Mouse (Mus musculus): ENCODE measurements around the gene Tert. TPM values are rescaled to one million over a fixed set of nuclear protein-coding genes. Genes with fewer than 3 reads are reported as not detected.

The Tert gene
- polyA plus RNA-seq, 1 experiment from 2014 or later, result 2.7 TPM

DNA sequence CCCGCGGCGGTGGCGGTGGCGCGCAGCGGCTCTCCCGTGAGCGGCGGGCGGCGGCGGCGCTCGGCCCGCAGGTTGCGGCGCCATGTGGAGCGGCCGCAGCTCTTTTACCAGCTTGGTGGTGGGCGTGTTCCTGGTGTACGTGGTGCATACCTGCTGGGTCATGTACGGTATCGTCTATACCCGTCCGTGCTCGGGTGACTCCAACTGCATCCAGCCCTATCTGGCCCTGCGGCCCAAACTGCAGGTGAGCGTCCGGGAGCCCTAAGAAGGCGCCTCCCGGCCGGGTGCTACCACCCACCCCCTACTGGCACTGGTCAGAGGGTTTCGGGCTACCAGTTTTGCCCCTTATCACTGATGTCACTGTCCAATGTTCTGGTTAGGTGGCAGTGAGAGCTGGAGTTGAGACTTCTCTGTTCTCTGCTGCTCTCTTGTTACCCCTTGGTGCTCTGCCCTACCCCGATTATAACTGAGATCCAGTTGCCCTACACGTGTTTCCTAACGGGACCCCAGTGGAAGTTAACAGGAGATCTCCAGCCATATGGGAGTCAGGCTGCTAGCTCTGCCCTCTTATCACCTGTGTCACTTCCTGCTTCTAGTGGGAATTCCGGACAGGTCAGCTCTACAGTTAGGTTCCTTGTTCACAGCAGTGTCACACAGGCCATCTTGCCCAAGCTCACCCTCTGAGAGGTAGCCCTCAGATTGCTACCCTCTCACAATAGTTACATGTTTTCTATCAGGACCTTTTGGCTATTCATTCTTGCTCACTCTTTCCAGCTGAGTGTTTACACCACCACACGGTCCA is 22.4 kb upstream of the Tert start:
- H3K27ac ChIP-seq (ENCODE audit: low read length), result no peak overlapping the region; the same call in none of the 2 replicates
- peaks cover 11% of the 10 kb centered on the region for H3K4me1 ChIP-seq (ENCODE audit: control insufficient read depth, insufficient read depth, low read length)
- H3K36me3 ChIP-seq (ENCODE audit: control insufficient read depth, insufficient read depth), result peaks cover 30% of the 10 kb centered on the region
- H3K4me3 ChIP-seq (ENCODE audit: low read length), result peak overlapping the region; percentile 72
- H3K4me2 ChIP-seq (ENCODE audit: low read depth, low read length), result peak overlapping the region; percentile 87
- peak overlapping the region; percentile 96 for H3K9ac ChIP-seq (ENCODE audit: low read length)
- no peaks in the 10 kb centered on the region for H3K27me3 ChIP-seq (ENCODE audit: control insufficient read depth, insufficient read depth, low read length)
- H3K9me3 ChIP-seq (replicated peaks; ENCODE audit: control insufficient read depth, low read length), result no peaks in the 10 kb centered on the region
- 2% methylated on average over 39 of the region's 39 CpGs for WGBS
- peak; percentile 59 for ATAC-seq (replicated peaks; ENCODE audit: extremely low read depth, insufficient read depth, low FRiP score)

DNA sequence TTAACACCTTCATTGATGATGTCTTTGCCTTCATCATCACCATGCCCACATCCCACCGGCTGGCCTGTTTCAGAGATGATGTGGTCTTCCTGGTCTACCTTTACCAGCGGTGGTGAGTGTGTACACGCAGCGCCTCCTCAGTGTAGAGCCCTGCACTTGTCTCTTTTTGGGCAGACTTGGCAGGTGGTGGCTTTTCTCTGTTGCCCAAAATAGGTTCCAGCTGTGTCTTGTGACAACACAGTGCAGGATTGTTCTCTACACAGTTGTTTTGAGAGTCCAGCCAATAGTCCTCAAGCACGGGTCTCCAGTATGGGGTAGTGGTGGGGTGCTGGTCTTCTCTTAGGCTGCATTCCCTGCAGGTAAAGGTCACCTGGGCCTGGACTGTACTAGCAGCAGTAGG is 8.3 kb upstream of the Tert start:
- Histone ChIP-seq H3K4me3 (ENCODE audit: low read length) (no peak overlapping the region), H3K27ac (ENCODE audit: low read length) (no peak overlapping the region), H3K9me3 (replicated peaks; ENCODE audit: control insufficient read depth, low read length) (no peaks in the 10 kb centered on the region), H3K36me3 (ENCODE audit: control insufficient read depth, insufficient read depth) (peaks cover 61% of the 10 kb centered on the region), H3K4me1 (ENCODE audit: control insufficient read depth, insufficient read depth, low read length) (no peaks in the 10 kb centered on the region), H3K4me2 (ENCODE audit: low read depth, low read length) (no peak overlapping the region), H3K9ac (ENCODE audit: low read length) (no peak overlapping the region), H3K27me3 (ENCODE audit: control insufficient read depth, insufficient read depth, low read length) (no peaks in the 10 kb centered on the region)
- no peak for ATAC-seq (replicated peaks; ENCODE audit: extremely low read depth, insufficient read depth, low FRiP score)
- WGBS, result 85% methylated on average over 5 of the region's 5 CpGs

DNA sequence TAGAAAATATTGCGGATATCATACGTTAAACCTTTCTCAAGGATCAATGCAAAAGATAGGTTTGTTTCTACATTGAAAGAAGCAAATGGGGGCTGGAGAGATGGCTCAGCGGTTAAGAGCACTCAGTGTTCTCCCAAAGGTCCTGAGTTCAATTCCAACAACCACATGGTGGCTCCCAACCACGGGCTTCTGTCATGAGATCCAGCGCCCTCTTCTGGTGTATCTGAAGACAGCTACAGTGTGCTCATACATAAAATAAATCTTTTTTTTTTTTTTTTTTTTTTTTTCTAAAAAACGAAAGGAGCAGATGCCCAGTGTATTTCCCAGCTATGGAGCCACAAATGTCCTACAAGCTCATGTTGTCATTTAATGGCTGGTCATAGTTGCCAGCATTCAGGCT is 6.1 kb upstream of the Tert start:
- ATAC-seq (replicated peaks; ENCODE audit: extremely low read depth, insufficient read depth, low FRiP score), result no peak

DNA sequence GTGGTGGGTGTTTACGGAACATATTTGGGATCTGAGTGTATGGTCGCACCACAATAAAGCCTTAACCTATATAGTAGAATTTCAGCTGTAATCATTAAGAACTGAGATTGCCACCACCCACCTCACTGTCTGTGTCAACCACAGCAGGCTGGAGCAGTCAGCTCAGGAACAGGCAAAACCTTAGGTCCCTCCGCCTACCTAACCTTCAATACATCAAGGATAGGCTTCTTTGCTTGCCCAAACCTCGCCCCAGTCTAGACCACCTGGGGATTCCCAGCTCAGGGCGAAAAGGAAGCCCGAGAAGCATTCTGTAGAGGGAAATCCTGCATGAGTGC is 334 bp upstream of the Tert start:
- Histone ChIP-seq H3K4me1 (ENCODE audit: control insufficient read depth, insufficient read depth, low read length) (peaks cover 8% of the 10 kb centered on the region; the same call in 1 of the 2 replicates), H3K36me3 (ENCODE audit: control insufficient read depth, insufficient read depth) (peaks cover 4% of the 10 kb centered on the region; the same call in 1 of the 2 replicates), H3K9me3 (replicated peaks; ENCODE audit: control insufficient read depth, low read length) (no peaks in the 10 kb centered on the region), H3K4me3 (ENCODE audit: low read length) (peak overlapping the region; percentile 71), H3K9ac (ENCODE audit: low read length) (0 out of 2 replicates have a peak overlapping the region, but pooled peaks have one; percentile 36), H3K4me2 (ENCODE audit: low read depth, low read length) (peak overlapping the region; percentile 95), H3K27ac (ENCODE audit: low read length) (no peak overlapping the region), H3K27me3 (ENCODE audit: control insufficient read depth, insufficient read depth, low read length) (no peaks in the 10 kb centered on the region)
- ATAC-seq (replicated peaks; ENCODE audit: extremely low read depth, insufficient read depth, low FRiP score), result no peak; the same call in 1 of the 2 replicates
- 47% methylated on average over 6 of the region's 6 CpGs for WGBS

More for the DNA sequence above, 6.1 kb upstream of the Tert start:
- no peaks in the 10 kb centered on the region for H3K9me3 ChIP-seq (replicated peaks; ENCODE audit: control insufficient read depth, low read length)
- no peaks in the 10 kb centered on the region for H3K27me3 ChIP-seq (ENCODE audit: control insufficient read depth, insufficient read depth, low read length)
- H3K4me1 ChIP-seq (ENCODE audit: control insufficient read depth, insufficient read depth, low read length), result no peaks in the 10 kb centered on the region
- H3K36me3 ChIP-seq (ENCODE audit: control insufficient read depth, insufficient read depth), result peaks cover 44% of the 10 kb centered on the region
- 74% methylated on average over 6 of the region's 6 CpGs for WGBS
- H3K27ac ChIP-seq (ENCODE audit: low read length), result no peak overlapping the region
- no peak overlapping the region for H3K4me3 ChIP-seq (ENCODE audit: low read length)
- H3K9ac ChIP-seq (ENCODE audit: low read length), result no peak overlapping the region
- no peak overlapping the region for H3K4me2 ChIP-seq (ENCODE audit: low read depth, low read length)

DNA sequence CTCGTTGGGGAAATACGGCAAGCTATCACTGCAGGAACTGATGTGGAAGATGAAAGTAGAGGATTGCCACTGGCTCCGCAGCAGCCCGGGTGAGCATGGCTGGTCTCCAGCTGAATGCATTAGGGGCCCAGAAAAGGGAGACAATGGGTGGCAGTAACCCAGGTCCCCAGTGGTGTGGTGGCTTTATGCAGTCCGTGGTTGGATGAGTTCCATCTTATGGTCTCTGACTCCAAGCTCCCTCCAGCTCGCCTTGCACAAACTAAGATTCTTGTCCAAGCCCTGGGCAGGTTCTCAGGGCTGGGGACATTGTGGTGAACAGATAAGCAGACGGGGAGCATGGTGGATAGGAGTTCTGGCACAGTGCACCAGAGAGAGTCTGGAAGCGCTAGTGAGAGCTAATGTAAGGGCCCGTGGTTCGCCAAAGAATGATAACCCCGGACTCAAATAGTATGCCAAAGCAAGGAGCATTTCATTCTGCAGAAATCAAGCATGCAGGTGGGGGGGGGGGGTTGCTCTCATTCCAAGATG is 1.9 kb downstream of the Tert start:
- Histone ChIP-seq H3K4me3 (ENCODE audit: low read length) (no peak overlapping the region), H3K9me3 (replicated peaks; ENCODE audit: control insufficient read depth, low read length) (no peaks in the 10 kb centered on the region), H3K27me3 (ENCODE audit: control insufficient read depth, insufficient read depth, low read length) (no peaks in the 10 kb centered on the region), H3K4me1 (ENCODE audit: control insufficient read depth, insufficient read depth, low read length) (peaks cover 8% of the 10 kb centered on the region; the same call in 1 of the 2 replicates), H3K4me2 (ENCODE audit: low read depth, low read length) (no peak overlapping the region), H3K9ac (ENCODE audit: low read length) (no peak overlapping the region), H3K36me3 (ENCODE audit: control insufficient read depth, insufficient read depth) (no peaks in the 10 kb centered on the region), H3K27ac (ENCODE audit: low read length) (no peak overlapping the region)
- ATAC-seq (replicated peaks; ENCODE audit: extremely low read depth, insufficient read depth, low FRiP score), result no peak
- WGBS, result 74% methylated on average over 11 of the region's 11 CpGs

DNA sequence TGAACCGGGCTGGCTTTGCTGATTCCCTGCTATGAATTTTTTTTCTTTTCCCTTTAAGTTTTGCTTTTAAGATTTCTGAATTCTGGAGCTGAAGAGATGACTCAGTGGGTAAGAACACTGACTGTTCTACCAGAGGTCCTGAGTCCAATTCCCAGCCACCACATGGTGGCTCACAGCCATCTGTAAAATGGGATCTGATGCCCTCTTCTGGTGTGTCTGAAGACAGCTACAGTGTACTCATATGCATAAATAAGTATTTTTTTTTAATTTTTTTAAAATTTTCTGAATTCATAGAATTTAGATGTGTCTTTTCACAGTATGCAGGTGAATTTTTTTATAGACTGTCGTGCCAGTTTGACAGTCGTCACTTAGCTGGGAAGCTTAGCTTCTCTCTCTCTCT is 5.1 kb downstream of the Tert start:
- H3K36me3 ChIP-seq (ENCODE audit: control insufficient read depth, insufficient read depth), result no peaks in the 10 kb centered on the region
- H3K4me2 ChIP-seq (ENCODE audit: low read depth, low read length), result no peak overlapping the region
- no peak overlapping the region for H3K4me3 ChIP-seq (ENCODE audit: low read length)
- no peaks in the 10 kb centered on the region for H3K9me3 ChIP-seq (replicated peaks; ENCODE audit: control insufficient read depth, low read length)
- no peak for ATAC-seq (replicated peaks; ENCODE audit: extremely low read depth, insufficient read depth, low FRiP score)
- peaks cover 6% of the 10 kb centered on the region; the same call in 1 of the 2 replicates for H3K4me1 ChIP-seq (ENCODE audit: control insufficient read depth, insufficient read depth, low read length)
- no peaks in the 10 kb centered on the region for H3K27me3 ChIP-seq (ENCODE audit: control insufficient read depth, insufficient read depth, low read length)
- no peak overlapping the region for H3K9ac ChIP-seq (ENCODE audit: low read length)
- H3K27ac ChIP-seq (ENCODE audit: low read length), result no peak overlapping the region
- 89% methylated on average over 3 of the region's 3 CpGs for WGBS

DNA sequence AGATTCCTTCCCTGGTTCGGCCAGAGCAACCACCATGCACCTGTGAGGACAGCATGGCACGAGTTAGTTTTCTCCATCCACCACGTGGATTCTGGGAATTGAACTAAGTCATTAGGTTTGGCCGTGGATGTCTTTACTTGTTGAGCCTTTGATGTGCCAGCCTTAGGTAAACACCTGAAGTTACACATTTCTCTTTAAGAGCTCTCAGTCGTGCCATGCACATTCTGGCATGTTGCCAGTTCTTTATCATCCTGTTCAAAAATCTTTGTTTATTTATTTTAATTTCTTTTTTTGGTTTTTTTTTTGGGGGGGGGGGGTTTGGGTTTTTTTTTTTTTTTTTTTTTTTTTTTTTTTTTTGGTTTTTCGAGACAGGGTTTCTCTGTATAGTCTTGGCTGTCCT is 11.1 kb downstream of the Tert start:
- ATAC-seq (replicated peaks; ENCODE audit: extremely low read depth, insufficient read depth, low FRiP score), result no peak
- 72% methylated on average over 5 of the region's 6 CpGs for WGBS
- Histone ChIP-seq H3K27me3 (ENCODE audit: control insufficient read depth, insufficient read depth, low read length) (no peaks in the 10 kb centered on the region), H3K4me1 (ENCODE audit: control insufficient read depth, insufficient read depth, low read length) (no peaks in the 10 kb centered on the region), H3K4me3 (ENCODE audit: low read length) (no peak overlapping the region), H3K4me2 (ENCODE audit: low read depth, low read length) (no peak overlapping the region), H3K9me3 (replicated peaks; ENCODE audit: control insufficient read depth, low read length) (no peaks in the 10 kb centered on the region), H3K9ac (ENCODE audit: low read length) (no peak overlapping the region), H3K27ac (ENCODE audit: low read length) (no peak overlapping the region), H3K36me3 (ENCODE audit: control insufficient read depth, insufficient read depth) (no peaks in the 10 kb centered on the region)

DNA sequence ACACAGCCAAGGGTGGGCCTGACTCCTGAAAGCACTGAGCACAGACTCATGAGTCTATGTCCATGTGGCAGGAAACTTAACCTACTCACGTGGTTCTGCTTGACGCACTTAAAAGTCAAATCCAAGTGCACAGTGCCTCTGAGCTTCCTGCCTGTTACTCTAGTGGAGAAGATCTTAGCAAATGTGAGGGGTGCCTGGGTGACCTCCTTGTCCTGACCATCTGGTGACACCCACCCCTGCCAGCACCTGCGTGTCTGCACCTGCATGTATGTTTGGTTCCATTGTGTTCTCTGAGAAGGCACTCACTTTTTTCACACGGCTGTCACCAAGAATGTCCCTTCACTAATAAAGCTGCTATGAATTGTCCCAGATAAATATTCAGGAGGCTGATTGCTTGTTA is 14.6 kb downstream of the Tert start:
- Histone ChIP-seq H3K9me3 (replicated peaks; ENCODE audit: control insufficient read depth, low read length) (no peaks in the 10 kb centered on the region), H3K36me3 (ENCODE audit: control insufficient read depth, insufficient read depth) (no peaks in the 10 kb centered on the region), H3K4me2 (ENCODE audit: low read depth, low read length) (no peak overlapping the region), H3K4me1 (ENCODE audit: control insufficient read depth, insufficient read depth, low read length) (no peaks in the 10 kb centered on the region), H3K27ac (ENCODE audit: low read length) (no peak overlapping the region), H3K27me3 (ENCODE audit: control insufficient read depth, insufficient read depth, low read length) (no peaks in the 10 kb centered on the region), H3K9ac (ENCODE audit: low read length) (no peak overlapping the region), H3K4me3 (ENCODE audit: low read length) (no peak overlapping the region)
- peak; percentile 45 for ATAC-seq (replicated peaks; ENCODE audit: extremely low read depth, insufficient read depth, low FRiP score)
- WGBS, result 77% methylated on average over 4 of the region's 4 CpGs

DNA sequence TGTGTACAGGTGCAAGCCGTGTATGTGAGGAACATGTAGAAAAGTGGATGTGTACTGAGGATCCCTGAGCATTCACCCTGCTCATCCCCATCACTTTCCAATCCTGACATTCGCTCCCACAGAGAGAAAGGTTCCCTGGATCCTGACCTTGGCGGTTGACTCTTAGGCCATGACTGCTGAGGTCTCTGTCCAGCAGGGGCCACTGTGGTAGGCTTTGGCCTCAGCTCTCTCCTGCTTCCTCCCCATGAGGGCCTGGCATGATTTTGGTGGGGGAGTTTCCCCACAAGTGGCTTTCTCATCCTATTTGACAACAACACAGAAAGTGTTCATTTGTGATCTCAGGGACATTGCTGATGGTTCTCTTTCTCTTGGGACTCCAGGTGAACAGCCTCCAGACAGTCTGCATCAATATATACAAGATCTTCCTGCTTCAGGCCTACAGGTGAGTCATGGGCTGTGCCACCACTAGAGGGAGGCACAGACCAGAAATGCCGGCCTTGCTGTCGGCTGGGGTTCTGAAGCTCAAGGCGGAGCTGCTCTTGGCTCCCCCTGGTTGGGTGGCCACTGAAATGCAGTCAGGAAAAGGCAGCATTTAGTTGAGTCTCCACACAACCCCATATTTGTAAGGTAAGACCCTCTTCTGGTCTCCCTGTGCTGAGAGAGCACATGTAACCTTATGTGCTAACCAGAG is 19.8 kb downstream of the Tert start:
- H3K4me3 ChIP-seq (ENCODE audit: low read length), result no peak overlapping the region
- 0 out of 2 replicates have a peak, but pooled peaks have one; percentile 47 for ATAC-seq (replicated peaks; ENCODE audit: extremely low read depth, insufficient read depth, low FRiP score)
- WGBS, result 42% methylated on average over 6 of the region's 6 CpGs
- H3K27ac ChIP-seq (ENCODE audit: low read length), result no peak overlapping the region
- H3K36me3 ChIP-seq (ENCODE audit: control insufficient read depth, insufficient read depth), result no peaks in the 10 kb centered on the region
- H3K4me1 ChIP-seq (ENCODE audit: control insufficient read depth, insufficient read depth, low read length), result no peaks in the 10 kb centered on the region
- H3K4me2 ChIP-seq (ENCODE audit: low read depth, low read length), result no peak overlapping the region
- no peak overlapping the region for H3K9ac ChIP-seq (ENCODE audit: low read length)
- no peaks in the 10 kb centered on the region for H3K27me3 ChIP-seq (ENCODE audit: control insufficient read depth, insufficient read depth, low read length)
- H3K9me3 ChIP-seq (replicated peaks; ENCODE audit: control insufficient read depth, low read length), result no peaks in the 10 kb centered on the region

All from heart, embryonic 16.5 days (tissue).